Mouse (Mus musculus): ENCODE measurements at regions not wholly inside any gene's neighbourhood (a gene's known extent, or its start where the extent isn't known, plus 50 kb on each side); places are given as distances from the start of the nearest gene placed in this dataset.

DNA sequence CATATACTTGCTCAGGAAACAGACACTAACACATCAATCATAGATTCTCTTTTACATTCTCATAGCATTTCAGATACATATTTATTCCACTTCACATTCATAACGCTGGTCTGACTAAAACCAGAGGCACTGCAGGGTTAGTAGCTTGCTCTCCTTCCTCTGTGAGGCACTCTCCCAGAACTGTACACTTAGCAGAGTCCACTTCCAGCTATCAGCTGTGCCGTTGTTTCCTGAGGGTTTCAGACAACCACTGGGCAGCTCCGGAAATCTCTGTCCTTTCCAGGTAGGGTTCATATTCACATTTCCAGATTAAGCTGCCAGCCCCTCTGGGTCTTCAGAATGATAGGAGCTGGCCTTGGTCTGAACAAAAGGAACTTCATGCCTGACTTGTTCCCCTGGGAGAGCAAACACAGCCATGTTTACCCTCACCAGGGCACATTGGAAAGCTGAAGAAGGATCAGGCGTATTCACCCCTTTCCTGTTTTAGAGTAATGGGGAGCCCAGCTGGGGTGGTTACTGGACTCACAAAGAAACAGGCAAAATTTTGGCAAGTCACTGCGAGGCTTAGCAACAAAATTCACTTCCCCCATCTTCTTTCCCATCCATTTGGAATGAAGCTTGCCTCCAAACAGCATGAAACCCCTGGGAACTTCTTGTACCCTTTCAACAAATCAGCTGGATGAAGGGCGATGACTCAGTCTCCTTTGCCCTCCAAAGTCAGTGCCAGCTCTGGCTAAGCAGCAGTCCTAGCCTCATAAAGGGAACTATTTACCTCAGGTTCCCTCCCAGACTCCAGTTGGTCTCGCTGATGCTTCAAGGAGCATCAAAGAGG, 622.0 kb downstream of the Sqor start:
- TF ChIP-seq POLR2A (IDR thresholded peaks at IDR 0.05; ENCODE audit: control insufficient read depth, low read depth, low read length) (no peak), CTCF (IDR thresholded peaks at IDR 0.05; ENCODE audit: control insufficient read depth, insufficient read depth, insufficient replicate concordance, low read depth, low read length) (no peak)
